Mouse (Mus musculus): Measurements from ENCODE around the gene Rsph14. TPM values are rescaled to one million over a fixed set of nuclear protein-coding genes. Genes with fewer than 3 reads are reported as not detected.
A peak's percentile ranks its signal among the peaks of the same experiment; 100 is the strongest.

Rsph14 gene
- total RNA-seq, 1 experiment from 2014 or later = 0.52 TPM

DNA sequence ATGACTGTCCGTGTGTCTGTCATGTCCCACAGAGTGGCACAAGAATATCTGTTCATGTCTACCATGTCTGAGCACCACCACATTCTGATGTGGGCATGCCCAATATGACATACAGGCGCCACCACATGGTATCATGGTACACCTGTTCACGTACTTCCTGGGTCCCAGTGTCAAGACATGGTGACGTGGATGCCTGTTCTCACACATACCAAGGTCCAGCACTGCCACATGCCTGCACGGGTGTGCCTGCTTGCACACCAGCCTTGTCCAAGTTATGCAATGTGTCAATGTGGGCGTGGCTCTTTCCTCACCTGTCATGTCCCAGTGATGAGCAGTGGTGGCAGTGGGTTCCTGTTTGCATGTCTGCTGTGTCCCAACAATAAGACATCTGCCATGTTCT, 99.9 kb downstream of the Rsph14 start:
- DNase-seq = no peak

DNA sequence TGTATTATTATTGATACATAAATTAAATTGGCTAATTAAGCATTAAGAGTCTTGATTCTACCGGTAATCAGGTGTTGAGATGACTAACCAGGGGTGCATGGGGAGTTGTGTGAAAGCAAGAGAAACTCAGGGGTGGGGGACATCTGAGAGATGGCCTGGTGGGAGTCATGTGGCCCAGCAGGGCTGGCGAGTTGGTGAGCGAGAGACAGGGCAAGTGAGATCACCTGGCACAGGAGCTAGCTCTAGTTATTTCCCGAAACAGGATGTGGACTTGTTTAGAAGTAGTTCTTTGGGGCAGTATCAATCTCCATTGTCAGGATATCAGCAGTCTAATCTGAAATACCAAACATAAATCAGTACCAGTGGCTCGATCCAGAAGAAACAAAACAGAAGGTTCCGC, 100.8 kb downstream of the Rsph14 start:
- no peak for DNase-seq

- DNase-seq = no peak
These were observed 101.8 kb downstream of the Rsph14 start for GRCm38 (mm10) chr10:74930541-74930940.

- no peak for DNase-seq
These were observed 102.8 kb downstream of the Rsph14 start for GRCm38 (mm10) chr10:74929578-74929977.

DNA sequence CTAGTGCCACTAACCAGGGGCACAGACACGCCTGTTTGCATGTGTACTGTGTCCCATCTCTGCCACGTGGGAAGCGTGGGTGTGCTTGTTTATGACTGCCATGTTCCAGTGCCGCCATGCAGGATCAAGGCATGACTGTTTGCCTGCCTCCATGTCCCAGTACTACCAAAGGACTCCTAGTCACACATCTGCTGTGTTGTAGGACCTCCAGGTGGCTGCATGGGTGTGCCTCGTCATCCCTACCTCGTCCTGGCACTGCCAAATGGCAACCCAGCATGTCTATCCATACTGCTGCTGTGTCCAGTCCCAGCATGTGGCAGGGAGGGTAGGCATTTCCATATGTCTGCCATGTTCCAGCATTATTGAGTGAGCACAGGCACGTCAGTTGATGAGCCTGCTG, 104.1 kb downstream of the Rsph14 start:
- DNase-seq = no peak

DNA sequence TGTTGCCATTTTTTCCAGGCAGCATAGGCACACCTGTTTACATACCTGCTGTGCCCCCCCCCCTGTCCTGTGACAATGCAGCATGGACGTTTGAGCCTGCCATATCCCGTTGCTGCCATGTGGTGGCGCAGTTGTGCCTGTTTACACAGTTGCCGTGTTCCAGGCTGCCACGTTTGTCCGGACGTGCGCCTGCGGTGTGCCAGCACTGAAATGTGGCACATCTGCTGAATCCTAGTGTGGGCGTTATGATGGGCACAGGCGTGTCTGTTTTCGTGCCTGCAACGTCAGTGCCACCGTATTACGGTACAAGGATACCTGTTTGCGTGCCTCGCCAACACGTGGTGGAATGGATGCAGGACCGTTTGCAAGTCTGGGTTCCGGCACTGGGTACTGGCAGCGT, 107.1 kb downstream of the Rsph14 start:
- DNase-seq = peak; percentile 65

DNA sequence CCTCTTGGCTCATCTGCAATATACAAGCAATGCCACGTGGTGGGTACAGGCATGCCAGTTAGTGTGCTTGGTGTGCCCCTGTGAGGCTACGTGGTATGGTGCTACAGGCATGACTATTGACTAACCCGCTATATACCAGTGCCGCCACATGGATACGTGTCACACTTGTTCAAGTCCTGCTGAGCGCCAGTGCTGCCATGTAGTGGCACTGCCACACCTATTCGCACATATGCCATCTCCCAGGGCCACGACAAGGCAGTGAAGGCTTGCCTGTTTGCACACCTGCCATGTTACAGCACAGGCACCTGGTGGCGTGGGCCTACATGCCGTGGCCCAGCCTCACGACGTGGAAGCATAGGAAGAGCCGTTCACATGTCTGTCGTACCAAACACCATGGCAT, 108.1 kb downstream of the Rsph14 start:
- DNase-seq = no peak

- DNase-seq = peak; percentile 67
These were observed 109.6 kb downstream of the Rsph14 start for GRCm38 (mm10) chr10:74922763-74923162.

DNA sequence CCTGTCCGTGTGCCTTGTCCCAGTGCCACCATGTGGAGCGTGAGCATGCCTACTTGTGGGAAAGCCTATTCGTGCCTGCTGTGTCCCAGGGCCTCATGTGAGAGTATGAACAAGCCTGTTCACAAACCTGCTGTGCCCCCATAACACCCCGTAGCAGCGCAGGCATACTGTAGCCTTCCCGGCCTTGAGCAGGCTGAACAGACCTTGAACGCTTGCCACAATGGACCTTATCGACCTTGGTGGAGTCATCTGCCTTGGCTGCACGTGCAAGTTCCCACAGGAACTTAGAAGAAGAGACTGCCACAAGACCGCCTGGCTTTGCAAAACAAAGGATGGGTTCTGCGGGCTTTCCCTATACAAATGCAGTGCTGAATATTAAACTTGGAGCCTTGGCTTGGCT, 110.8 kb downstream of the Rsph14 start:
- peak; percentile 62 for DNase-seq

DNA sequence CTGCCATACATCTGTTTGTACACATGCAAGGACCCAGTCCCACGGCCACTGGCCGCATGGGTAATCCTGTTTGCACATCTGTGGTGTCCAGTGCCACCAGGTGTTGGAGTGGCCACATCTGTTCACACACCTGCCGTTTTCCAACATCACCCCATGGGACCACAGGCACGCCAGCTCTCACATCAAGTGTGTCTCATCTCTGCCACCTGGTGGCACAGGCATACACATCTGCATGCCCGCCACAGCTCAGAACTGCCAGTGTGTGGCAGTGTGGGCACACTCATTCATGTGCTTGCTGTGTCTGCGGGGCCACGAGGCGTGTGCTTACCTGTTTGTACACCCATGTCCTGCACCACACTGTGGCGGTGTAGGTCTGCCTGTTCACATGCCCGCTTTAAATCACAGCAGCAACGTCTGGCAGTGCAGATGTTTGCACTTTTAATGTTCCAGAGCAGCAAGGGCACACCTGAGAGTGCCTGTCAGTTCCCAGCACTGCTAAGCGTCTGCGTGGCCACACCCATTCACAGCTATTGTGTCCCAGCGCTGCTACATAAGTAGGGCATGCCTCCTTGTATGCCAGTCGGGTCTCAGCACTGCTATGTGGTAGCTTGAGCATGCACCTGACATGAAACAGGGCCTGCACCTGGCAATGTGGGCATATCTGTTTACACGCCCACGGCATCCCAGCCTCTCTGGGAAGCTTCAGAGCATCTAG, 111.4 kb downstream of the Rsph14 start:
- peak; percentile 63 for DNase-seq

DNA sequence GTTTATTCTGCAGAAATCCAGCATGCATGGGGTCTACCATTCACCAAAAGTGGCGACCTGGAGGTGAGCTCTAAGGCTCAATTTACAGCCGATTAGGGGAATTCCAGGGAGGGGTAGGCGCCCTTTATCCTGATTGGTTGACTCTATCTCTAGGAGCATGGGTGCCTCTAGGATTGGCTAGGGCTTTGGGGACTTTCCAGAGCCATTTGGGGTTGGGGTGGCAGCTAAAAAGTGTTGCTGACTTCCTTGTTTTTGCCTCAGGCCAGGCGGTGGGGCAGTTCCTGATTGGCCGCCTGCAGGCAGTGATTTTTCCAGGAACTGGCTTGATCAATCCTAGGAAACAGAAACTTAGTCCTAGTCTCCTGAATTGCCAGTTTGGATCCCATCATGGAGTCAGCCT, 113.1 kb downstream of the Rsph14 start:
- no peak for DNase-seq

DNA sequence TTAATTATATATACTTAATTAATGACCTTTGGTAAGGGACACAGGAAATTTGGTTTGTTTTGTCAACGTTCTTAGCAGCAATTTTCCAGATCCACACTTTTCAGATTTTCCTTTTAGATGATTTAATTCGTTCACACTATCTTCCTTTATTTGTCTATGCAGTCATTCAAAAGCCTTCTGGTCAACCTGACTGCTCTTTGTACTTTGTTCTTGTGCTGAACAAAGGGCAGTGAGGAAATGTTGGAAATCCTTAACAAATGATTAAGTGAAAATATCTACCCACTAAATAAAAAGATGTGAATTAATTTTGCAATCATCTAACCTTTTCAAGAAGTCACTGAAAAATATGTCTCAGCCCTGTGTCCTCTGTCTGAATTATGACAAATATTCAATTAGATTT, 124.0 kb downstream of the Rsph14 start:
- no peak for DNase-seq

Other genes starting within 250 kb of the Rsph14 start
- 2.4 and 3.5 TPM in 2 replicates for gene Gnaz, start 65.4 kb downstream of the Rsph14 start, total RNA-seq (2021)
- gene Rab36, start 4.5 kb upstream of the Rsph14 start, total RNA-seq (2021) = 14.8 and 21.8 TPM in 2 replicates
- 31.3 and 41.0 TPM in 2 replicates for gene Bcr, start 28.0 kb upstream of the Rsph14 start, total RNA-seq (2021)
- gene Specc1l, start 179.5 kb upstream of the Rsph14 start, total RNA-seq (2021) = 53.3 and 63.5 TPM in 2 replicates

Data from adrenal gland, postnatal 25 days (tissue).